Mouse (Mus musculus): Measurements from ENCODE around the gene Zic5. TPM values are rescaled to one million over a fixed set of nuclear protein-coding genes. Genes with fewer than 3 reads are reported as not detected.

Zic5 gene
- total RNA-seq, 2 experiments from 2014 or later, result 3.9 to 4.4 TPM

DNA sequence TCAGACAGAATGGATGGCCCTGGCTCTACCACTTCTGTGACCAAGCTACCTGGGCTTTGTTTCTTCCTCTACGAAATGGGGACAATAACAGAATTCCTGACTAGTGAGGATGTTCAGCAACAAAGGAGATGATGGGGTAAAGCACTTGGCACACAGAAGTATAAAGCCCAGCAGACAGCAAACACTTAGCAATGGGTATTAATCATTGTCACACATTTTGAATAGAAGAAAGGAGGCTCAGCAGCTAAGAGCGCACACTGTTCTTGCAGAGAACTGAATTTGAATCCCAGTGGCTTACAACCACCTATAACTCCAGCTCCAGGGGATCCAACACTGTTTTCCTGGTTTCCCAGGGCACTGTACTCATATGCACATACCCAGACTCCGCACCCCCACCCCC is 37.8 kb downstream of the Zic5 start:
- Histone ChIP-seq H3K27ac (no peak overlapping the region), H3K4me3 (no peak overlapping the region)
- DNase-seq (ENCODE audit: low spot score in 2 of 2), result no peak
- TF ChIP-seq CTCF (conservative IDR thresholded peaks at IDR 0.05), result no peak

DNA sequence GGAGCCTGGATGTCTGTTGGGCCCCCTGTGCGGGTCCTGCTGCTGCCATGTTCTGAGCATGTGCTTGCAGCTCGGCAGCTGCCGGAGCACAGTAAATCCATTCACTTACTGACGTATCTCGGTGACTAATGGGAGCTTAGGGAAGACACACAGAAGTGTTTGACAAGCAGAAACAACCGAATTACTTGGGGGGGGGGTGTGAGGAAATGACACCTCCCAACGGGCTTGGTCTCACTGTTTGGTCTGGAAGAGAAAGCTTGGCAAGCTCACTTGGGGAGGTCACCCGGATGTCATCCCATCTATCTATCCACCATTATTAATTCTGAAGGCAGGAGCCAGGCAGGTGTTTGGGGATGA is 38.3 kb downstream of the Zic5 start:
- Histone ChIP-seq H3K4me3 (no peak overlapping the region), H3K27ac (no peak overlapping the region)
- DNase-seq (ENCODE audit: low spot score in 2 of 2), result no peak
- no peak for TF ChIP-seq CTCF (conservative IDR thresholded peaks at IDR 0.05)

DNA sequence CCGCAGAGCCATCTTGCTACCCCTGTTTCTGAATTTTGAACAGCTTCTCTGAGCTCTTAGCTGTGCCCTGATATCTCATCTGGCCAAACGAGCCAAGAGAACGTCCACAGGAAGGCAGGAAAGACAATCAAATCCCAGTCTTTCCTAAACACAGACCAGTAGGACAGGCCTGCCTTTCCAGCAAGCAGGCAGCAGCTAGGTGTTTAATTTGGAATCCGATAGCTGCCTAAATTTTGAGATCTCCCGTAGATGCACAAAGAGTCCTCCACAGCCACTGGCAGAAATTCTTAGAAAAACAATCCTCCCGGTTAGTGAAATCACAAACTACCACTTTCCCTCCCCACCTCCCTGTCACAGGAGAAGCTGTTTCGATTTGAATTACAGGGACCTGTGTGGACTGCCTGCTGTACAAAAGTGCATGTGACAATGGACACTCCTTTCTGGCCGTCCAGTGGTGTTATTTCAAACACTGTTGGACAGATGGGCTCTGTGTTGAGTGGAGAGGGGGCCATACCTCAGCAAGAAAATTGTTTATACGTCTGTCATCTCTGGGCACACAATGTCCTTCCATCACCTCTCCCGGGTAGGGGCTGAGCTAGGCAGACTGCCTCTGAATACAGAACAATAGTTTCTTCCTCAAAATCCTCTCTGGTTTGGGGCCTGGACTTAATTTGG is 38.8 kb downstream of the Zic5 start:
- DNase-seq (ENCODE audit: low spot score in 2 of 2), result no peak
- TF ChIP-seq CTCF (conservative IDR thresholded peaks at IDR 0.05), result no peak
- Histone ChIP-seq H3K4me3 (no peak overlapping the region), H3K27ac (no peak overlapping the region)

DNA sequence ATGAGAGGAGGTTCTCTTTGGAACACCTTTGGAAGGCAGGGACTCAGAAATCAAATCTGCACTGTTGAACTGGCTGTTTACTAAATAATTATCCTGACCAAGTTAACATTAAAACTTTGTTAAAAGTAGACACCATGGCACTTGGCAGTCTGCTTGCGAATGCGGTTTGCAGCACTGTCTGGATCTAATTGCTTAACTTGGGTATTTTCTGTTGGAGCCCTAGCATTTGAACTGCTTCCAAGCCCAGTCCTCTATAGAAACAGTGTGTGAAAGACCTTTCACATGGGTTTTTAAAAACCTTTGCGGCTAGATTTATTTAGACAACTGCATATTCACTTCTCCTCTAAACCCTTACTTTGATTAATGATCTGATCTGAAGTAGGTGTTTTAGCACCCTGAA is 41.0 kb downstream of the Zic5 start:
- TF ChIP-seq CTCF (conservative IDR thresholded peaks at IDR 0.05), result no peak

DNA sequence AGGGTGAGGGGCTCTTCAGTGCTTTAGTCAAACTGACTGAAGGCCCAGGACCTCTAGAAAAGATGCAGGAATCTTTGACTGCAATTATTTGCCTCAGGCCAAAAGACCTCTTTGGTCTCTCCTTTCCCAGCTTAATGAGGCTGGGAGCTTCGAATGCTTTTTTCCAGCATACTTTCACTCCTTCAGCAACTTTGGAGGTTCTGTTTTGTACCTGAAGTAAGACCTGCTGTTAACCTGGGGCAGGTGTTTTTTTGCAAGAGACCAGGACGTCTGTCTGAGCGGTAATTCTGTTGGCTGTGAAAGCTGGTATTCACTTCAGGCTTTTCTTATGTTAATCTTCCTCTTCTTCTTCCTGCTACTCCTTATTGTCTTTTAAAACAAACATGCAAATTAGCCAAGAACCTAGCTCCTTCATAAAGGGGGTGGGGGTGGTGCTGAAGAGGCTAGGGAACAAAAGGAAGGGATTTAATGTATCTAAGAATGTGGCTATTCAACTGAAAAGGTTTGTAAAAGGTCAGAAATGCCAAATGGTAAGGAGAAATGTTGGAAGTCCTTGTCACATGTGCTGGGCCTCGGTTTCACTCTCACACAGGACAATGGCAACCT is 49.2 kb downstream of the Zic5 start:
- Histone ChIP-seq H3K27ac (no peak overlapping the region), H3K4me3 (no peak overlapping the region)
- no peak for DNase-seq (ENCODE audit: low spot score in 2 of 2)
- TF ChIP-seq CTCF (conservative IDR thresholded peaks at IDR 0.05), result no peak

More for the DNA sequence above, 41.0 kb downstream of the Zic5 start:
- Histone ChIP-seq H3K27ac (no peak overlapping the region), H3K4me3 (no peak overlapping the region)
- DNase-seq (ENCODE audit: low spot score in 2 of 2), result no peak

DNA sequence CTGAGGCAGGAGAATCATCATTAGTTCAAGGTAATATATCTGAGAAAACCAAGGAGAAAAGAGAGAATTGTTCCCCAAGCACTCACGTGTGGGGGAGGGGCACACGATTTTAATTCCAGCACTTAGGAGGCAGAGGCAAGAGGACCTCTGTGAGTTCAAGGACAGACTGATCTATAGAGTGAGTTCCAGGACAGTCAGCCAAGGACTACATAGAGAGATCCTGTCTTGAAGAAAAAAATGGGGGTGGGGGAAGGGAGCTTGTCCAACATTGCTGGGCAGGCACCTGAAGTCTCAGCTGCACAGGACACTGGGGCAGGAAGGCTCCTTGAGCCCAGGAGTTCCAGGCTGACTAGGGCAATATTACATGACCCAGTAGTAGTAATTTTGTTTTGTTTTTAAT is 50.7 kb downstream of the Zic5 start:
- no peak for TF ChIP-seq CTCF (conservative IDR thresholded peaks at IDR 0.05)
- DNase-seq (ENCODE audit: low spot score in 2 of 2), result no peak
- Histone ChIP-seq H3K27ac (no peak overlapping the region), H3K4me3 (no peak overlapping the region)

DNA sequence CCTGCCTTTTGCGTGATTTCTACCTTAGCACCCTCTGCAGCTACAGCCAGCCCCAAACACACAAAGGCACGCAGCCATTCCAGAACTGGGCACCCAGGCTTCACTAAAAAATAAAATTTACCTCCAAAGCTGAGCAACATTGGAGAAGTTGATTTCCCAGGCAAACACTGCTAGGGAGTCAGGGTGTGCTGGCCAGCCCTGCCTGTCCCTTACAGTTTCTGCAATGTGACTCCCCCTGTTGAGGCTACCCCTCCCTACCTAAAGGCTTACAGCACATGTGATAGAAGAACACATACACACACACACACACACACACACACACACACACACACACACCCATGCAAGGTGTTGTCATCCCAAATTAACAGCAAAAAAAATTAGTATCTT is 51.9 kb downstream of the Zic5 start:
- TF ChIP-seq CTCF (conservative IDR thresholded peaks at IDR 0.05), result no peak
- Histone ChIP-seq H3K27ac (no peak overlapping the region), H3K4me3 (no peak overlapping the region)
- DNase-seq (ENCODE audit: low spot score in 2 of 2), result no peak

DNA sequence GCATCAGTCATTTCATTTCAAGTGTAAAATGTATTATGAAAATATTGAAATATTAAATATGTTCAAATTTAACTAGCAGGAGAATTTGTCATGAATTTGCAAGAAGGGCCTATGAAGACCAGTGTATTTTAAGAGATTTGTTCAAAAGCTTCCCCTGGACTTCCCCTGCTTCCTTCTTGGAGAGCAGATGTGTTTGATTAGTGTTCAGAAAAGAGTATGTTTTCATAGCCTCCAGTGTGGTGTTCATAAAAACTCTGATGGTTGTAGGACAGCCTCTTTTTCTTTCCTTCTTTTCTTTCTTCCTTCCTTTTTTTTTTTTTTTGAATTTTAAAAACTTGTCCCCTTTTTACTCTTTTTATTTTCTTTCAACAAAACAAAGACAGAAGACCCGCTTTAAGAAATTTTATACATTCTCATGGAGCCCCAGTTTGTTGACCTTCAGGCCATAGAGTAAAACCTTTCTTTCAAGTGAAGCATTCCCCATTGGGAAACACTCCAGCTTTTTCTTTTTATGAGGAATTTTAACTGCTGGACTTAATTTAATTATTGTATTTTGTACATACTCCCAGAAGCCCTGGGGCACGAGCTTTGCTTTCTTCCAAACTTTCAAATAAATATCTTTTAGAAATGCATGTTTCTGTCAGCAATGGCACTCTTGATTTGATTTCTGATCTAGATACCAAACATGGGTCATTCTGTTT is 52.5 kb downstream of the Zic5 start:
- Histone ChIP-seq H3K27ac (no peak overlapping the region), H3K4me3 (no peak overlapping the region)
- no peak for DNase-seq (ENCODE audit: low spot score in 2 of 2)
- TF ChIP-seq CTCF (conservative IDR thresholded peaks at IDR 0.05), result no peak

Other genes with a start within 250 kb of the Zic5 start
- gene Gm5089, start 14.6 kb downstream of the Zic5 start, total RNA-seq (2021), result under 1 TPM; 0.17 to 0.36 TPM
- 10 to 100 TPM; 17.7 to 21.9 TPM for gene Zic2, start 9.8 kb upstream of the Zic5 start, total RNA-seq (2021)
- not detected for gene Gm10837, start 24.9 kb upstream of the Zic5 start, total RNA-seq (2021)
- 10 to 100 TPM; 41.2 to 44.3 TPM for gene Pcca, start 68.6 kb upstream of the Zic5 start, total RNA-seq (2021)

Data from layer of hippocampus, adult 2 months (tissue).